Mouse (Mus musculus) liver, embryonic 16.5 days (tissue): ENCODE data around the gene Hbb-bh1. TPM values are rescaled to one million over a fixed set of nuclear protein-coding genes. Genes with fewer than 3 reads are reported as not detected.
"Not testable (repeated sequence)": the region's sequence is repeated elsewhere in the genome, so short reads cannot be mapped to it uniquely, and the experiment has no call there.

Experiments used
- ATAC-seq: fragments of 200-750 bp; cut with Nextera tagmentation; 2 replicates; pipeline ENCODE4 v1.8.0; 2017; ENCODE audit warnings: low read depth, mild to moderate bottlenecking, moderate number of reproducible peaks, moderate library complexity
- H3K27ac ChIP-seq: fragments of 300-500 bp; sonication (generic); 2 replicates; pipeline ENCODE4 v1.5.1; 2014; ENCODE audit warnings: mild to moderate bottlenecking, low read length
- H3K27me3 ChIP-seq: fragments of 300-500 bp; sonication (generic); 2 replicates; pipeline ENCODE4 v1.6.1; 2014; ENCODE audit warnings: low read depth, low read length, mixed read lengths; ENCODE audit not compliant: control insufficient read depth, insufficient read depth
- H3K36me3 ChIP-seq: fragments of 300-500 bp; sonication (generic); 2 replicates; pipeline ENCODE4 v1.6.1; 2014; ENCODE audit warnings: mild to moderate bottlenecking; ENCODE audit not compliant: control insufficient read depth, insufficient read depth
- H3K4me1 ChIP-seq: fragments of 300-500 bp; sonication (generic); 2 replicates; pipeline ENCODE4 v1.6.1; 2014; ENCODE audit warnings: low read depth, low read length, mixed read lengths; ENCODE audit not compliant: control insufficient read depth
- H3K4me2 ChIP-seq: fragments of 300-500 bp; sonication (generic); 2 replicates; pipeline ENCODE4 v1.6.1; 2014; ENCODE audit warnings: low read depth, low read length, mixed read lengths
- H3K4me3 ChIP-seq: fragments of 300-500 bp; sonication (generic); 2 replicates; pipeline ENCODE4 v1.5.1; 2014; ENCODE audit warnings: low read depth, mild to moderate bottlenecking, low read length
- H3K9ac ChIP-seq: fragments of 300-500 bp; sonication (generic); 2 replicates; pipeline ENCODE4 v1.6.1; 2014; ENCODE audit warnings: low read depth, low read length
- H3K9me3 ChIP-seq: fragments of 300-500 bp; sonication (generic); replicated peaks from 2 replicates; pipeline ENCODE4 v1.6.1; 2016; ENCODE audit warnings: low read length; ENCODE audit not compliant: control insufficient read depth
- WGBS: fragments of 180-500 bp; shearing (Covaris S2); extraction: QIAGEN DNeasy Blood & Tissue Kit; methylation state at CpG from one replicate; pipeline ENCODE4 v1.1.7; 2014; ENCODE audit not compliant: insufficient replicate concordance; 5-methylcytosine and 5-hydroxymethylcytosine counted together
- polyA plus RNA-seq: library from polyadenylated mRNA; unstranded; fragments of >200 nt; fragmentation: Nextera tagmentation; extraction: Ambion mirVana; gene quantifications from 2 replicates; pipeline ENCODE4 v1.2.1, GENCODE M21; 2015

Gene Hbb-bh1
- polyA plus RNA-seq, 1 experiment from 2014 or later = 24.9 TPM

DNA sequence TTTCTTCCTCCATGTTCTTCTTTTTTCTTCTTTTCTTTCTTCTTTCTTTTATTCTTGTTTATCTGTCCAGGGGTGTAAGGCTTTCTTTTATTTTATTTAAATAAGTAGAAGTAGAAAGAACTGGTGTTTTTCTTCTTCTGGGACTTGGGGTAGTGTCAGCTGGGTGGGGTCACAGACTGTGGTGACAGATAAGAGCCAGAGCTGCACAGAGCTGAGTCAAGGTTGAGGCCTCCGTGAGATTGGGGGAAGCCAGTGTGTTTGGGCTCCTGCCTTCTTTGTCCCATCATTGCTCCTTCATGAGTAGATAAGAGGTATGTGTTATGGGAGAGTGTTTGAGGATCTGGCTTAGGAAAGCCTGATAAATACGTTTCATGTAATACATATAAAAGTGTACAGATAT is 16.1 kb upstream of the Hbb-bh1 start:
- peak; percentile 91 for ATAC-seq
- H3K4me1 ChIP-seq = peaks cover 28% of the 10 kb centered on the region
- peak overlapping the region; percentile 7; the same call in 1 of the 2 replicates for H3K4me3 ChIP-seq
- H3K9ac ChIP-seq = peak overlapping the region; percentile 48
- H3K9me3 ChIP-seq = no peaks in the 10 kb centered on the region
- H3K27me3 ChIP-seq = no peaks in the 10 kb centered on the region
- WGBS = 10% methylated on average over 2 of the region's 2 CpGs
- peak overlapping the region; percentile 93 for H3K27ac ChIP-seq
- no peaks in the 10 kb centered on the region for H3K36me3 ChIP-seq
- peak overlapping the region; percentile 35 for H3K4me2 ChIP-seq

DNA sequence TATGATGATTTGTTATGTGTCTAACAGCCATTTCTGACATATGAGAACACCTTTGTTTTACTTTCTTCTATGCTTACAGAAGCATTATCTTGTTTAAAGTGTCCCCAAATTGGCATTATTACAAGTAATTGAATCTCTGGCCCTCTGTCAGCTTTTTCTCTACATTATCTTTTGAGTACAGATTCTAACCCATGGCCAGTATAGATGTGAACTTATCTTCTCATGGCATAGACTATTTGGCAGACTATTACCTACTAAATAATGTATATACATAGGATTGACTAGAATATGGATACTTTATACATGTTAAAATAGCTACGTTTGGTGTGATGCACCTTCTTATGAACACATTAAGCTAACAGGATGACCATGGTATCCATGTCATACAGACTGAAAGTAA is 11.7 kb upstream of the Hbb-bh1 start:
- ATAC-seq = no peak
- H3K9ac ChIP-seq = no peak overlapping the region; the same call in 1 of the 2 replicates
- 50% methylated on average over 1 of the region's 1 CpGs for WGBS

DNA sequence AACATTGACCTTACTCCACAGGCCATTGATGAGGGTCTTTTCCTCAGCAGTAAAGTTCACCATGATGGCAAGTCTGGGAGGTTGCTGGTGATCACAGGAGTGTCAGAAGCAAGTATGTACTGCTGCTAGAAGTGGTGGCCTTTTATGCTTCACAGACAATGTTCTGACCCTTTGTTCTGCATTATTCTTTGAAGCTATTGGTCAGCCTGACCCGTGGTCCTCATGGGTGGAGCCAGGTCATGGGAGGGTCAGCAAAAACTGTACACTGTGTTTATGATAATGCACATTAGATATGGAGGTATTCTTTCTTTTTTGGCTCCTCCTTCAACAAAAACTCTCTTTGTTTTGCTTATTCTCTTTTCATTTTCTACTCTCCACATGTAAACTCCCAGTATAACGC is 10.1 kb upstream of the Hbb-bh1 start, which contains the start of gene Hbb-y:
Gene Hbb-y (minus strand): TSS at position 127 of the 400 bp plus-strand sequence.
- no peak within 1 kb of the TSS for H3K9ac ChIP-seq

More for the DNA sequence above, 11.7 kb upstream of the Hbb-bh1 start:
- H3K27ac ChIP-seq = peak overlapping the region; percentile 57
- H3K9me3 ChIP-seq = no peaks in the 10 kb centered on the region
- H3K27me3 ChIP-seq = no peaks in the 10 kb centered on the region
- H3K4me1 ChIP-seq = peaks cover 12% of the 10 kb centered on the region
- H3K36me3 ChIP-seq = no peaks in the 10 kb centered on the region
- H3K4me2 ChIP-seq = 0 out of 2 replicates have a peak overlapping the region, but pooled peaks have one; percentile 17
- no peak overlapping the region for H3K4me3 ChIP-seq

DNA sequence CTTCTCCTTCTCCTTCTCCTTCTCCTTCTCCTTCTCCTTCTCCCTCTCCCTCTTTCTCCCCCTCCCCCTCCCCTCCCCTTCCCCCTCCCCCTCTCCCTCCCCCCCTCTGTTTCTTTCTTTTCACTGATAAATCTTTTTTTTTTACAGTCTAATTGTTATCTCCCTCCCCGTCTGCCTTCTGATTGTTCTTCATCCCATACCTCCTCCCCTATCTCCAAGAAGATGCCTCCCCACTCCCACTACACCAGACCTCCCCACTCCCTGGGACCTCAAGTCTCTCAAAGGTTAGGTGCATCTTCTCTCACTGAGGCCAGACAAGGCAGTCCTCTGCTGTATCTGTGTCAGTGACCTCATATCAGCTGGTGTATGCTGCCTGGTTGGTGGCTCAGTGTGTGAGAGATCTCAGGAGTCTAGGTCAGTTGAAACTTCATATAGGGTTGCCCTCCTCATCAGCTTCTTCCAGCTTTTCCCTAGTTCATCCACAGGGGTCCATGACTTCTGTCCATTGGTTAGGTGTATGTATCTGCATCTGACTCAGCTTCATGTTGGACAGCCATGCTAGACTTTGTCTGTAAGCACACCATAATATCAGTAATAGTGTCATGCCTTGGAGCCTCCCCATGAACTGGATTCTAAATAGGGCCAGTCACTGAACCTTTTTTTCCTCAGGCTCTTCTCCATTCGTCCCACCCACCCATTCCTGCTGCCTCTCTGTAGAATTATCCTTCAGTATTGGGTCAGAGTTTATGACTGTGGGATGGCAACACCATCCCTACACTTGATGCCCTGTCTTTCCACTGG is 1.8 kb upstream of the Hbb-bh1 start:
- Histone ChIP-seq H3K4me3 (no peak overlapping the region), H3K9me3 (no peaks in the 10 kb centered on the region), H3K27me3 (no peaks in the 10 kb centered on the region), H3K36me3 (no peaks in the 10 kb centered on the region), H3K4me1 (peaks cover 23% of the 10 kb centered on the region), H3K27ac (peak overlapping the region; percentile 67), H3K9ac (peak overlapping the region; percentile 40), H3K4me2 (0 out of 2 replicates have a peak overlapping the region, but pooled peaks have one; percentile 6)
- WGBS = 19% methylated on average over 2 of the region's 2 CpGs
- peak; percentile 73 for ATAC-seq

More for the DNA sequence above, 10.1 kb upstream of the Hbb-bh1 start, which contains the start of gene Hbb-y:
- Histone ChIP-seq H3K27ac (peak within 1 kb of the TSS; percentile 65), H3K4me3 (no peak within 1 kb of the TSS), H3K4me2 (no peak within 1 kb of the TSS), H3K36me3 (no peaks in the 10 kb centered on the region), H3K27me3 (no peaks in the 10 kb centered on the region), H3K9me3 (no peaks in the 10 kb centered on the region), H3K4me1 (peaks cover 16% of the 10 kb centered on the region)
- no peak for ATAC-seq
- 51% methylated on average over 2 of the region's 2 CpGs for WGBS

DNA sequence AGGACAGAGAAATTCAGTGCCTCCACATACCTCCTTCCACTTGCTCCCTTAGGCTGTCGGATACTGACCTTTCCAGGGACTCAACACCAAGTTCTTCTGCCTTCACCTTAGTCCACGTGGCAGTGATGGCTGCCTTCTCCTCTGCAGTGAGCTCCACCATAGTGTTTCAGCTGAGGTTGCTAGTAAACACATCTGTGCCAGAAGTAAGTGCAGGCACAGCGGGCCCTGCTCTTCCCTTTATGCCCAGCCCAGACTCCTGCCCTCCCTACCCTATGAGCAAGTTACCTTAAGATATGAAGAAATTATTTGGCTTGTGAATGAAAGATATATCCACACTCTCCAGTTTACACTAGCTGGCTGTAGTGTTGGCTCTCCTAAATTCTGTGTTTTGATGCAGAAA is 2.7 kb downstream of the Hbb-bh1 start, which contains the start of gene Hbb-bh2:
Gene Hbb-bh2 (minus strand): TSS at position 253 of the 400 bp plus-strand sequence.
- Histone ChIP-seq H3K36me3 (no peaks in the 10 kb centered on the region), H3K27ac (peak within 1 kb of the TSS; percentile 49; the same call in 1 of the 2 replicates), H3K4me2 (no peak within 1 kb of the TSS), H3K4me1 (peaks cover 18% of the 10 kb centered on the region), H3K9ac (0 out of 2 replicates have a peak within 1 kb of the TSS, but pooled peaks have one; percentile 22), H3K4me3 (no peak within 1 kb of the TSS), H3K9me3 (no peaks in the 10 kb centered on the region), H3K27me3 (no peaks in the 10 kb centered on the region)
- 63% methylated on average over 3 of the region's 3 CpGs for WGBS
- no peak for ATAC-seq

DNA sequence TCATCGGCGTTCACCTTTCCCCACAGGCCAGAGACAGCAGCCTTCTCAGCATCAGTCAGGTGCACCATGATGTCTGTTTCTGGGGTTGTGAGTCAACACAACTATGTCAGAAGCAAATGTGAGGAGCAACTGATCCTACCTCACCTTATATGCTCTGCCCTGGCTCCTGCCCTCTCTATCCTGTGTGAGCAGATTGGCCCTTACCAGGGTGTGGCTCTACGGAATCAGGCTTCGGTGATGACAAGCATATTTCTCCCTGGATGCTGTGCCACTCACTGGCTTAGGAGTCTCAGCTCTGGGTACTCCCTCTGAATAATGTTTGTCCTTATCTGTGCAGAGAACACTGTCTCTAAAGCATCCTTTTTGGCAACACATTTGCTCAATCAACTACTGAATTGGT is 15.2 kb downstream of the Hbb-bh1 start, which contains the start of gene Hbb-bs:
Gene Hbb-bs (minus strand): TSS at position 289 of the 400 bp plus-strand sequence.
- 38% methylated on average over 4 of the region's 4 CpGs for WGBS
- peaks cover 19% of the 10 kb centered on the region for H3K4me1 ChIP-seq
- H3K27ac ChIP-seq = peak within 1 kb of the TSS; percentile 99
- H3K4me2 ChIP-seq = peak within 1 kb of the TSS; percentile 65
- peak within 1 kb of the TSS; percentile 65 for H3K9ac ChIP-seq
- no peaks in the 10 kb centered on the region for H3K9me3 ChIP-seq
- ATAC-seq = peak; percentile 86
- peak within 1 kb of the TSS; percentile 54 for H3K4me3 ChIP-seq
- H3K27me3 ChIP-seq = no peaks in the 10 kb centered on the region
- no peaks in the 10 kb centered on the region for H3K36me3 ChIP-seq

DNA sequence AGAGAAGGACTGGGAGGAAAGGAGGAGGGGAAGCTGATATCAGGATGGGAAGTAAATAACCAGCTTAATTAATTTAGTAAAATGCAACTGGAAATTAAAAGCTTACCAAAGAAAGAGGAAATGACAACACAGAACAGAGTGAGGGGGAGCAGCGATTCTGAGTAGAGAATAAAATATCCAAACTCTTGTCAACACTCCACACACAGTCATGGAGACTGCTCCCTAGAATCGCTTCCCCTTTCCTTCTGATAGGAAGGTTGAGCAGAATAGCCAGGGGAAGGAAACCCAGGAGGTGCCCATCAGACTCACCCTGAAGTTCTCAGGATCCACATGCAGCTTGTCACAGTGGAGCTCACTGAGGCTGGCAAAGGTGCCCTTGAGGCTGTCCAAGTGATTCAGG is 15.8 kb downstream of the Hbb-bh1 start:
- H3K4me2 ChIP-seq, H3K4me3 ChIP-seq, H3K9me3 ChIP-seq, H3K9ac ChIP-seq, H3K27ac ChIP-seq, H3K36me3 ChIP-seq, H3K27me3 ChIP-seq: not testable (repeated sequence)
- WGBS = no CpG with 5 or more reads among the region's 2 CpGs
- peaks cover 19% of the 10 kb centered on the region for H3K4me1 ChIP-seq
- peak; percentile 1 for ATAC-seq

DNA sequence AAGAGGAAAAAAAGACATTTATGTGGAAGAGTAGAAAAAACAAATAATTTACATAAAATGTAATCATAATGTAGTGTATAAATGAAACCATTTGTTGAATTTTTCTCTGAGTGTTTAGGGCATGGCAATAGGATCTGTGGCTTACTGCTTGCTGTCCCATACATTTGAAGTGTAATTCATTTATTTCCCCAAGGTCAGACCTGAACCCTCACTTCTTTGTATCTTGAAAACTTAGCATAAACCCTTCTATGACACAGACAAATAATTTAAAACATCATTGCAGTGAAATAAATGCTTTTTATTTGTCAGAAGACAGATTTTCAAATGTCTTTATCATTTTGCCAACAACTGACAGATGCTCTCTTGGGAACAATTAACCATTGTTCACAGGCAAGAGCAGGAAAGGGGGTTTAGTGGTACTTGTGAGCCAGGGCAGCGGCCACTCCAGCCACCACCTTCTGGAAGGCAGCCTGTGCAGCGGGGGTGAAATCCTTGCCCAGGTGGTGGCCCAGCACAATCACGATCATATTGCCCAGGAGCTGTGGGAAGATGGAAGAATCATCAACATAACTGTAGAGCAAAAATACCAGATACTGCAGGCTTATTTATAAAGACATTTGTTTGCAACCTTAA is 16.6 kb downstream of the Hbb-bh1 start:
- Histone ChIP-seq H3K9ac (peak overlapping the region; percentile 65), H3K4me3 (peak overlapping the region; percentile 58), H3K9me3 (no peaks in the 10 kb centered on the region), H3K27ac (peak overlapping the region; percentile 96), H3K4me1 (peaks cover 19% of the 10 kb centered on the region), H3K27me3 (no peaks in the 10 kb centered on the region), H3K4me2 (peak overlapping the region; percentile 41; the same call in 1 of the 2 replicates), H3K36me3 (no peaks in the 10 kb centered on the region)
- ATAC-seq = peak; percentile 47
- 46% methylated on average over 3 of the region's 3 CpGs for WGBS
